9 mouse cellular contexts compared by ENCODE assay signal in genomic region chr6:124477922-124478651, GRCm38 (mm10). TPM values are rescaled to one million over a fixed set of nuclear protein-coding genes. Genes with fewer than 3 reads are reported as not detected.
A peak's percentile ranks its signal among the peaks of the same experiment; 100 is the strongest.
DNase-seq lines count a peak whose midpoint lies in the region; ATAC-seq lines count a peak whose summit lies in the region.
"Had no signal": no experiment of that assay in that cellular context is flagged by ENCODE, and none has a peak within 500 bp of the region (broad histone marks: within the 10 kb centered on the region; RNA-seq: fewer than 3 reads in every experiment).

No protein-coding gene starts in this region.

- ATAC-seq in granulocyte monocyte progenitor cell, adult 5-6 weeks (replicated peaks; ENCODE audit: poor library complexity, severe bottlenecking): peak; percentile 67
- ATAC-seq in liver, embryonic 16.5 days (ENCODE audit: low read depth): peak; percentile 43
- peak; percentile 56 for ATAC-seq in stomach, embryonic 15.5 days (ENCODE audit: insufficient read depth, low FRiP score, low read depth)
- ATAC-seq in frontal cortex, adult (ENCODE audit: low TSS enrichment): no peak

- H3K4me1 ChIP-seq in liver, embryonic 16.5 days (ENCODE audit: control insufficient read depth, low read depth, low read length): peaks cover 33% of the 10 kb centered on the region
- no peaks in the 10 kb centered on the region for H3K4me1 ChIP-seq in stomach, embryonic 15.5 days
- H3K4me1 ChIP-seq in hindbrain, embryonic 10.5 days (replicated peaks): peaks cover 11% of the 10 kb centered on the region; the same call in 1 of the 2 replicates

- H3K9ac ChIP-seq in liver, embryonic 16.5 days (ENCODE audit: low read depth, low read length): peak overlapping the region; percentile 37; the same call in 1 of the 2 replicates
- H3K9ac ChIP-seq in stomach, embryonic 15.5 days: no peak overlapping the region

- WGBS in liver, embryonic 16.5 days (ENCODE audit: insufficient replicate concordance): 15% methylated on average over 17 of the region's 17 CpGs
- 42% methylated on average over 17 of the region's 17 CpGs for WGBS in stomach, embryonic 15.5 days
- 77% methylated on average over 17 of the region's 17 CpGs for WGBS in hindbrain, embryonic 10.5 days

- H3K4me2 ChIP-seq in liver, embryonic 16.5 days (ENCODE audit: low read depth, low read length): peak overlapping the region; percentile 32
- no peak overlapping the region for H3K4me2 ChIP-seq in stomach, embryonic 15.5 days

- DNase-seq in kidney, postnatal 14 days: peak; percentile 17
- DNase-seq in kidney, adult 11 months: no peak
- no peak for DNase-seq in hindbrain, embryonic 10.5 days (ENCODE audit: low spot score)
- no peak for DNase-seq in B cell, adult 2 months

- H3K9me3 ChIP-seq in liver, embryonic 16.5 days (replicated peaks; ENCODE audit: control insufficient read depth, low read length): no peaks in the 10 kb centered on the region
- no peaks in the 10 kb centered on the region for H3K9me3 ChIP-seq in stomach, embryonic 15.5 days
- no peaks in the 10 kb centered on the region for H3K9me3 ChIP-seq in hindbrain, embryonic 10.5 days
- H3K9me3 ChIP-seq: midbrain, embryonic 10.5 days had no signal

- H3K36me3 ChIP-seq in liver, embryonic 16.5 days (ENCODE audit: control insufficient read depth, insufficient read depth): no peaks in the 10 kb centered on the region
- H3K36me3 ChIP-seq in stomach, embryonic 15.5 days: no peaks in the 10 kb centered on the region
- H3K36me3 ChIP-seq in hindbrain, embryonic 10.5 days: no peaks in the 10 kb centered on the region
- H3K36me3 ChIP-seq: midbrain, embryonic 10.5 days had no signal

- no peak overlapping the region for H3K4me3 ChIP-seq in liver, embryonic 16.5 days (ENCODE audit: low read depth, low read length)
- no peak overlapping the region for H3K4me3 ChIP-seq in stomach, embryonic 15.5 days (replicated peaks)
- H3K4me3 ChIP-seq in hindbrain, embryonic 10.5 days: no peak overlapping the region
- H3K4me3 ChIP-seq: midbrain, embryonic 10.5 days had no signal

- H3K27ac ChIP-seq in liver, embryonic 16.5 days (ENCODE audit: low read length): peak overlapping the region; percentile 75
- peak overlapping the region; percentile 42 for H3K27ac ChIP-seq in stomach, embryonic 15.5 days
- no peak overlapping the region for H3K27ac ChIP-seq in hindbrain, embryonic 10.5 days
- H3K27ac ChIP-seq: midbrain, embryonic 10.5 days had no signal

- H3K27me3 ChIP-seq in liver, embryonic 16.5 days (ENCODE audit: control insufficient read depth, insufficient read depth, low read depth, low read length): no peaks in the 10 kb centered on the region
- no peaks in the 10 kb centered on the region for H3K27me3 ChIP-seq in stomach, embryonic 15.5 days (replicated peaks)
- no peaks in the 10 kb centered on the region for H3K27me3 ChIP-seq in hindbrain, embryonic 10.5 days (ENCODE audit: insufficient read depth, poor library complexity, severe bottlenecking)

RNA-seq across cellular contexts. Expression of gene Clstn3, which starts 13.5 kb away (rescaled TPM):
- total RNA-seq in granulocyte monocyte progenitor cell, adult 5-6 weeks (2014; fragmentation: Nextera tagmentation): 7.5 and 17.8 TPM in 2 replicates
- 8.6 and 11.6 TPM in 2 replicates for total RNA-seq in granulocyte monocyte progenitor cell, adult 5-6 weeks (2017)
- 4.9 and 5.1 TPM in 2 replicates for polyA plus RNA-seq in liver, embryonic 16.5 days (2015; fragmentation: Nextera tagmentation; extraction: Ambion mirVana)
- polyA plus RNA-seq in stomach, embryonic 15.5 days (2015; fragmentation: Nextera tagmentation; extraction: Ambion mirVana): 6.8 TPM in 2 replicates
- polyA plus RNA-seq in hindbrain, embryonic 10.5 days (2016; fragmentation: Nextera tagmentation; extraction: Ambion mirVana): 8.8 and 20.4 TPM in 2 replicates

RNA-seq across cellular contexts. Expression of gene C1rl, which starts 14.8 kb away (rescaled TPM):
- 6.8 and 7.0 TPM in 2 replicates for total RNA-seq in granulocyte monocyte progenitor cell, adult 5-6 weeks (2014; fragmentation: Nextera tagmentation)
- total RNA-seq in granulocyte monocyte progenitor cell, adult 5-6 weeks (2017): 5.9 and 8.6 TPM in 2 replicates
- polyA plus RNA-seq in liver, embryonic 16.5 days (2015; fragmentation: Nextera tagmentation; extraction: Ambion mirVana): 14.1 and 15.8 TPM in 2 replicates
- 1.9 and 2.2 TPM in 2 replicates for polyA plus RNA-seq in stomach, embryonic 15.5 days (2015; fragmentation: Nextera tagmentation; extraction: Ambion mirVana)
- 0.14 and 0.47 TPM in 2 replicates for polyA plus RNA-seq in hindbrain, embryonic 10.5 days (2016; fragmentation: Nextera tagmentation; extraction: Ambion mirVana)

RNA-seq across cellular contexts. Expression of gene C1ra, which starts 34.1 kb away (rescaled TPM):
- 3.5 and 7.7 TPM in 2 replicates for total RNA-seq in granulocyte monocyte progenitor cell, adult 5-6 weeks (2014; fragmentation: Nextera tagmentation)
- total RNA-seq in granulocyte monocyte progenitor cell, adult 5-6 weeks (2017): 4.9 and 5.5 TPM in 2 replicates
- polyA plus RNA-seq in liver, embryonic 16.5 days (2015; fragmentation: Nextera tagmentation; extraction: Ambion mirVana): 26.7 and 30.1 TPM in 2 replicates
- polyA plus RNA-seq in stomach, embryonic 15.5 days (2015; fragmentation: Nextera tagmentation; extraction: Ambion mirVana): 4.5 and 6.6 TPM in 2 replicates
- 0.06 and 0.33 TPM in 2 replicates for polyA plus RNA-seq in hindbrain, embryonic 10.5 days (2016; fragmentation: Nextera tagmentation; extraction: Ambion mirVana)
